Mouse (Mus musculus) G1E (cell line): Measurements from ENCODE around the gene Arl16.

Experiments
- CTCF ChIP-seq: IDR thresholded peaks from 2 replicates; pipeline ENCODE4 v1.5.1; 2012; ENCODE audit warnings: low read depth, low read length, inconsistent platforms, mixed read lengths
- GATA1 ChIP-seq: IDR thresholded peaks from 2 replicates; pipeline ENCODE4 v1.6.1; 2012; ENCODE audit warnings: borderline replicate concordance, low read length, inconsistent platforms, mixed read lengths
- GATA2 ChIP-seq: IDR thresholded peaks from 2 replicates; pipeline ENCODE4 v1.6.1; 2012; ENCODE audit warnings: low read depth, low read length, inconsistent platforms, borderline replicate concordance
- POLR2AphosphoS5 ChIP-seq: IDR thresholded peaks from 2 replicates; pipeline ENCODE4 v1.6.1; 2012; ENCODE audit warnings: low read depth, low read length, inconsistent platforms; ENCODE audit not compliant: insufficient replicate concordance
- TAL1 ChIP-seq: conservative IDR thresholded peaks from 2 replicates; pipeline ENCODE4 v1.6.1; 2012; ENCODE audit warnings: low read depth, low read length, inconsistent platforms, mixed read lengths

- no peak for TF ChIP-seq CTCF
- no peak for TF ChIP-seq POLR2AphosphoS5
- TF ChIP-seq GATA1, result no peak
- TF ChIP-seq TAL1, result no peak
- TF ChIP-seq GATA2, result no peak
These were observed 21.9 kb downstream of the Arl16 start for GRCm38 (mm10) chr11:120445475-120445874.
